Mouse (Mus musculus): ENCODE results near the gene Pan3.

Gene Pan3

GRCm38 (mm10) chr5:147557641-147558040 is 127.7 kb downstream of the Pan3 start:
- peak; percentile 39 for DNase-seq (ENCODE audit: low spot score)

- DNase-seq (ENCODE audit: low spot score): no peak
Measured at GRCm38 (mm10) chr5:147563511-147564139, 133.7 kb downstream of the Pan3 start.

GRCm38 (mm10) chr5:147564140-147564590 is 134.2 kb downstream of the Pan3 start:
- DNase-seq (ENCODE audit: low spot score): no peak

DNA sequence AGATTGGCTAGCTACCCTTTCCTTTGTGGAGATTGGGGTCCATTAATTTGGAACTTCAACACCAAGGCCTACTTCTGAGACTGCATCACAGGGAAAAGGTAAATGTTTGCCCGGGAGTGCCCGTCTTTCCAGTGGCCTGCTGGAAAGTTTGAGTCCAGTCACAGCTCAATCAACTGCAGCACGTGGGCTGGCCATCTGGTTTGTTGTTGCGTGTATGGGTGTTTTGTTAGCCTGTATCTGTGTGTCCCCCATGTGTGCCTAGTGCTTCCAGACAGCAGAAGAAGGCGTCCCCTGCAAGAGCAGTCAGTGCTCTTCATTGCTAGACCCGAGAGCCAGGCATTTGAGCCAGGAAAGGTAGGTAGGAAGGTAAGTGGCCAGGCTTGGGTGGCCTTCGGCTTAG is 135.5 kb downstream of the Pan3 start:
- DNase-seq (ENCODE audit: low spot score): no peak

DNA sequence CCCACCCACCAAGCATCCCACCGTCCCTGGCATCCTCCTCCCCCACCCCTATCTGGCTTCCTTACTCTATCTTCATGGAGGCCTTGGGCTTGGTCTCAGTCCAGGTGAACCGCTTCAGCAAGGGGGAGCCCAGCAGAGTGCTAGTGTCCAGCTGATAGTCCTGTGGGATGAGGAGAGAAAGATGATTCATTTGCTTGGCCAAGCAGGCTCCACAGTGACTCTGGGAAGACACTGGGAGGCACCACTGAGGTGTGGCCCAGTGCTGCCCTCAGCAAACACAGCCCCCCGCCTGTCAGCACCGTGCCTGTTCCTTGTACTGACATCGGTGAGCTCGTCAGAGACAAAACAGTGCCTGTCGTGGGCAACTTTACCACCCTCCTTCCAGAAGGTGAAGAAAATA is 136.4 kb downstream of the Pan3 start:
- no peak for DNase-seq (ENCODE audit: low spot score)

GRCm38 (mm10) chr5:147572695-147573094 is 142.7 kb downstream of the Pan3 start:
- no peak for DNase-seq (ENCODE audit: low spot score)

DNA sequence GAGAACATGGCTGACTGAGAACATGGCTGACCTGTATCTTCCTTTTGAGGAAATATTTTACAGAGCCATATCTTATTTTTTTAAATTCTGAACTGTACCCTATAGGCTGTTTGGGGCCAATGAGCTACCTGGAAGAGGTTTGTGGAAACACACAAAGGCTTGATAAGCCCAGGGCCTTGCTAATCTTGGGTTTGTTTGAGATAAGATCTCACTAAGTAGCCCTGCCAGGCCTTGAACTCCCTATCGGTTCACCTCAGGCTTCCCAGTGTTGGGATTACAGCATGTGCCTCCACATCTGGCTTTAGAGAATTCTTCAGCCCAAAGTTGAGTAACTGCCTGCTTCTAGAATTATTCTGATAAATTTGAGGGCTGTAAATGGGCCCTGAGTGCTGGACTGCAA is 143.6 kb downstream of the Pan3 start:
- no peak for DNase-seq (ENCODE audit: low spot score)

GRCm38 (mm10) chr5:147574517-147574916 is 144.6 kb downstream of the Pan3 start:
- no peak for DNase-seq (ENCODE audit: low spot score)

DNA sequence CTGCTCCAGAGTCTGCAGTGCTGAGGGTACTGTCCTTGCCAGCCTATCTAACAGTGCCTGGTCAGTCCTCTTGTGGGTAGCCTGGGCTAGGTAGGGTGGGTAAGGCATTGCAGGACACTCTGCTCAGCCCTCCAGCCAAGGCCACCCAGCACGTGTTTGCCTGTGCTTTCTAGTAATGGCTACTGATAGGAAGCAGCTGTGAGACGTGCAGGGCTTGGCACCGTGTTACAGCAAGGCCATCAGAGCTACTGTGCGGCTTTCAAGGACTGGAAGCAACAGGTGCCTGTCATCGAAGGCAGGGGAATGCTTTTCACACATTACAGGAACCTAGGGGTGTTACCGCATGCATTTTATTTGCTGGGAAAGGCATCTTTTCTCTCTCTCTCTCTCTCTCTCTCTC is 147.0 kb downstream of the Pan3 start:
- no peak for DNase-seq (ENCODE audit: low spot score)

DNA sequence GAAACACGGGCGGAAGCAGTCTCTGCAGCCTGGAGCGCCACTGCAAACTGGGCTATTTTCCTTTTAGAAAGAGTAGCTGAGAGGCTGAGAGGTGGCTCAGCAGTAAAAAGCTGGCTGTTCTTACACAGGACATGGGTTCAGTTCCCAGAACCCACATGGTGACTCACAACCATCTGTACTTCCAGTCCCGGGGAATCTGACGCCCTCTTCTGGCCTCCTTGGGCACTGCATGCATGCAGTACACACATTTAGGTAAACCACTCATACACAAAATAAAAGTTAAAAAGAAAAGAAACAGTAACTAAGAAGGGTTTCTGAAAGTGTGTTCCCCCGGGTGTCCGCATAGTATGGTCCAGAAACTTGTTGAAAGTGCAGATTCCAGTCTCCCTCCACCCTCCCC is 149.2 kb downstream of the Pan3 start:
- DNase-seq (ENCODE audit: low spot score): no peak

GRCm38 (mm10) chr5:147579691-147580090 is 149.7 kb downstream of the Pan3 start:
- DNase-seq (ENCODE audit: low spot score): no peak

DNA sequence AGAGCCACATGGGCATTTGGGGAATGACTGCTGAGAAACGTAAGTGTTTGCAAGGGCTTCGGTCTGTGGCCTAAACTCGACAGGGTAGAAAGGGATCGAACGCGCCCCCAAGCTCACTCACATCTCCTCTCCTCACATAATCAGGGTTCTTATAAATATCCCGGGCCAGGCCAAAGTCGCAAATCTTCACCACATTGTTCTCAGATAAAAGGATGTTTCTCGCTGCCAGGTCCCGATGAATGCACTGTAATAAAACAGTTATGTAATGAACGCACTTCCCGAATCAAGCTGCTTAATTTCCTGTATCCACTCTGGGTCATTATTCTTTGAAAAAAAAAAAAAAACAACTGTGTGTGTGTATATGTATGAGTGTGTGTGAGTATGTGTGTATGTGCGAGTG is 150.2 kb downstream of the Pan3 start:
- DNase-seq (ENCODE audit: low spot score): no peak

GRCm38 (mm10) chr5:147583702-147584298 is 153.8 kb downstream of the Pan3 start:
- peak; percentile 82 for DNase-seq (ENCODE audit: low spot score)

DNA sequence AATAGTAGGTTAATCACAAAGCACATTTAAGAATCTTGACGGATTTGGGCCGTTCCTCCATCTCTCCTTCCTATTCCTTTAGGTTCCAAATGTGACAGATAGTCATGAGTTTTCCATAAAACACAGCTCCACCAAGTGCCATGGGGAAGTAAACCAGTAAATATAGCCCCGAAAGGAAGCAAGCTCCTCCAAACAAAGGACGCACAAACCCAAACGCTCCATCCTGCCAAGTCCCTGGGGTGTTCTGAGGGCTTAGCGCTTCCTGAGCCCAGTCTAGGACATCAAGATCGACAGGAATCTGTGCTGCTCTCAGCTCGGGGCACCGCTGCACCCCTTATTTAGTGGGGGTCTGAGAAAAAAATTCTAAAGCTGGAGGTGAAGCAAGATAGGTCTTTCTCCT is 154.7 kb downstream of the Pan3 start:
- no peak for DNase-seq (ENCODE audit: low spot score)

- DNase-seq (ENCODE audit: low spot score): no peak
Measured at GRCm38 (mm10) chr5:147585070-147585469, 155.1 kb downstream of the Pan3 start.

GRCm38 (mm10) chr5:147589814-147590213 is 159.9 kb downstream of the Pan3 start:
- DNase-seq (ENCODE audit: low spot score): peak; percentile 29

GRCm38 (mm10) chr5:147597825-147598224 is 167.9 kb downstream of the Pan3 start:
- DNase-seq (ENCODE audit: low spot score): no peak

All from urinary bladder, postnatal 14 days (tissue).